In the genomic region with DNA sequence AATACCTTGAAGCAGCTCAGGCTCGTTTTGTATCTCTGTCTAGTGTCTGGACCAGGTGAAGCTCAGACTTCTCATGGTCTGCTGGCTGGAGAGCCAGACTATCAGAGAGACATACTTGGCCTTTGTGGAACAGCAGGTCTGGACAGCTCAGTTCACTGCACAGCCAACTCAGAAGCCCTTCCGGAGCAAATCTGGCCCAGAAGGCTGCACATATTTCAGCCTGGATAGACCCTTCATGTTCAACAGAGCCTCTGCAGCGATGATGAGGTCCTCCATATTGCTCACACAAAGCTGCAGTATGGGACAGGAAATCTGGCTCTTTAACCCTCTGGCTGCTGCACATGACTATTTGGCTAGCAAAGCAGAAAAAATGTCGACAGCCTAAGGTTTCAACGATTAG, we compare ENCODE assay signal across 25 mouse cellular contexts.
DNase-seq lines count a peak whose midpoint lies in the region; ATAC-seq and TF ChIP-seq lines count a peak whose summit lies in the region.
"Had no signal": no experiment of that assay in that cellular context is flagged by ENCODE, and none has a peak within 500 bp of the region (broad histone marks: within the 10 kb centered on the region; RNA-seq: fewer than 3 reads in every experiment).

No protein-coding gene starts in this region.

- no peaks in the 10 kb centered on the region for H3K4me1 ChIP-seq in hindbrain, postnatal 0 days (ENCODE audit: insufficient read depth, low read length)
- H3K4me1 ChIP-seq in hindbrain, embryonic 10.5 days (replicated peaks) = no peaks in the 10 kb centered on the region
- H3K4me1 ChIP-seq in midbrain, postnatal 0 days (ENCODE audit: insufficient read depth, low read length) = no peaks in the 10 kb centered on the region
- no peaks in the 10 kb centered on the region for H3K4me1 ChIP-seq in midbrain, embryonic 11.5 days (ENCODE audit: control insufficient read depth, insufficient read depth, low read length)
- H3K4me1 ChIP-seq: embryonic facial prominence, embryonic 15.5 days; forebrain, embryonic 10.5 days; heart, embryonic 10.5 days; hindbrain, embryonic 13.5 days; intestine, embryonic 15.5 days had no signal

- no peak overlapping the region for H3K9ac ChIP-seq in hindbrain, postnatal 0 days (replicated peaks; ENCODE audit: low read length)
- no peak overlapping the region for H3K9ac ChIP-seq in midbrain, postnatal 0 days (replicated peaks; ENCODE audit: low read length, poor library complexity, severe bottlenecking)
- H3K9ac ChIP-seq in midbrain, embryonic 11.5 days (ENCODE audit: low read length) = no peak overlapping the region
- H3K9ac ChIP-seq: embryonic facial prominence, embryonic 15.5 days; hindbrain, embryonic 13.5 days; intestine, embryonic 15.5 days had no signal

- no peak overlapping the region for H3K4me3 ChIP-seq in hindbrain, postnatal 0 days (ENCODE audit: low read length)
- no peak overlapping the region for H3K4me3 ChIP-seq in hindbrain, embryonic 10.5 days
- H3K4me3 ChIP-seq in midbrain, postnatal 0 days (ENCODE audit: low read depth, low read length) = no peak overlapping the region
- H3K4me3 ChIP-seq in midbrain, embryonic 11.5 days (ENCODE audit: low read depth, low read length) = no peak overlapping the region
- H3K4me3 ChIP-seq: embryonic facial prominence, embryonic 15.5 days; erythroblast, embryonic 14.5 days; forebrain, embryonic 10.5 days; heart, embryonic 10.5 days; hindbrain, embryonic 13.5 days; intestine, embryonic 15.5 days had no signal

- no peaks in the 10 kb centered on the region for H3K36me3 ChIP-seq in hindbrain, postnatal 0 days (ENCODE audit: insufficient read depth, low read length)
- H3K36me3 ChIP-seq in hindbrain, embryonic 10.5 days = no peaks in the 10 kb centered on the region
- H3K36me3 ChIP-seq in midbrain, postnatal 0 days (ENCODE audit: insufficient read depth, low read length) = no peaks in the 10 kb centered on the region
- H3K36me3 ChIP-seq in midbrain, embryonic 11.5 days (ENCODE audit: control insufficient read depth, insufficient read depth, low read length) = no peaks in the 10 kb centered on the region
- H3K36me3 ChIP-seq: embryonic facial prominence, embryonic 15.5 days; forebrain, embryonic 10.5 days; G1E; heart, embryonic 10.5 days; hindbrain, embryonic 13.5 days; intestine, embryonic 15.5 days had no signal

- H3K27me3 ChIP-seq in hindbrain, postnatal 0 days (ENCODE audit: insufficient read depth, low read length) = no peaks in the 10 kb centered on the region
- no peaks in the 10 kb centered on the region for H3K27me3 ChIP-seq in hindbrain, embryonic 10.5 days (ENCODE audit: insufficient read depth, poor library complexity, severe bottlenecking)
- no peaks in the 10 kb centered on the region for H3K27me3 ChIP-seq in midbrain, postnatal 0 days (ENCODE audit: insufficient read depth, low read length)
- no peaks in the 10 kb centered on the region for H3K27me3 ChIP-seq in midbrain, embryonic 11.5 days (ENCODE audit: control insufficient read depth, insufficient read depth, low read length)
- H3K27me3 ChIP-seq: embryonic facial prominence, embryonic 15.5 days; hindbrain, embryonic 13.5 days; intestine, embryonic 15.5 days had no signal

- peak; percentile 4 for DNase-seq in cerebellum, adult 11-12 months
- peak; percentile 8 to 11 for DNase-seq in cerebellum, postnatal 25 days
- no peak for DNase-seq in cerebellum, adult 8-10 months
- peak; percentile 8 for DNase-seq in hindbrain, postnatal 0 days (ENCODE audit: low spot score)
- DNase-seq in hindbrain, embryonic 10.5 days (ENCODE audit: low spot score) = no peak
- peak; percentile 2 for DNase-seq in midbrain, postnatal 0 days (ENCODE audit: low spot score)
- DNase-seq in midbrain, embryonic 11.5 days (ENCODE audit: low spot score, missing footprints) = no peak
- DNase-seq: adrenal gland, adult 8-10 months; adrenal gland, postnatal 36 days; B cell, adult 2 months; embryo, embryonic 11 days; gastrocnemius, postnatal 10 days; heart, adult 18-20 months; heart, postnatal 10 days; heart, postnatal 4 days; kidney, adult 18-20 months had no signal

- no peak for TF ChIP-seq CTCF in hindbrain, postnatal 0 days (IDR thresholded peaks at IDR 0.05; ENCODE audit: low read depth)
- no peak for TF ChIP-seq CTCF in midbrain, postnatal 0 days (IDR thresholded peaks at IDR 0.05)

- ATAC-seq in cerebellum, adult (ENCODE audit: insufficient number of reproducible peaks, low FRiP score, low TSS enrichment) = no peak
- no peak for ATAC-seq in hindbrain, postnatal 0 days
- ATAC-seq in midbrain, postnatal 0 days (ENCODE audit: low FRiP score) = no peak
- ATAC-seq in midbrain, embryonic 11.5 days (ENCODE audit: low FRiP score) = no peak
- ATAC-seq: CD4-positive, CD25-positive, alpha-beta regulatory T cell, adult 4 months; intestine, embryonic 15.5 days had no signal

- no peaks in the 10 kb centered on the region for H3K9me3 ChIP-seq in hindbrain, postnatal 0 days (ENCODE audit: low read length)
- no peaks in the 10 kb centered on the region for H3K9me3 ChIP-seq in hindbrain, embryonic 10.5 days
- H3K9me3 ChIP-seq in midbrain, postnatal 0 days (ENCODE audit: low read length) = no peaks in the 10 kb centered on the region
- no peaks in the 10 kb centered on the region for H3K9me3 ChIP-seq in midbrain, embryonic 11.5 days (ENCODE audit: control insufficient read depth, low read length)
- H3K9me3 ChIP-seq: embryonic facial prominence, embryonic 15.5 days; forebrain, embryonic 10.5 days; heart, embryonic 10.5 days; hindbrain, embryonic 13.5 days; intestine, embryonic 15.5 days had no signal

- no peak overlapping the region for H3K4me2 ChIP-seq in hindbrain, postnatal 0 days (ENCODE audit: low read depth, low read length)
- H3K4me2 ChIP-seq in midbrain, postnatal 0 days (ENCODE audit: low read depth, low read length, poor library complexity, severe bottlenecking) = no peak overlapping the region
- no peak overlapping the region for H3K4me2 ChIP-seq in midbrain, embryonic 11.5 days
- H3K4me2 ChIP-seq: embryonic facial prominence, embryonic 15.5 days; hindbrain, embryonic 13.5 days; intestine, embryonic 15.5 days had no signal

- 74% methylated on average over 5 of the region's 5 CpGs for WGBS in hindbrain, postnatal 0 days
- 84% methylated on average over 5 of the region's 5 CpGs for WGBS in hindbrain, embryonic 10.5 days
- 80% methylated on average over 5 of the region's 5 CpGs for WGBS in midbrain, postnatal 0 days
- WGBS in midbrain, embryonic 11.5 days = 80% methylated on average over 5 of the region's 5 CpGs

- H3K27ac ChIP-seq in hindbrain, postnatal 0 days = no peak overlapping the region
- H3K27ac ChIP-seq in hindbrain, embryonic 10.5 days = no peak overlapping the region
- H3K27ac ChIP-seq in midbrain, postnatal 0 days (ENCODE audit: low read depth, low read length) = no peak overlapping the region
- H3K27ac ChIP-seq in midbrain, embryonic 11.5 days (ENCODE audit: low read depth, low read length) = no peak overlapping the region
- H3K27ac ChIP-seq: embryonic facial prominence, embryonic 15.5 days; forebrain, embryonic 10.5 days; heart, embryonic 10.5 days; hindbrain, embryonic 13.5 days; intestine, embryonic 15.5 days had no signal

Comparison
In these comparisons a context has a peak if more than half of its experiments do, and no peak if none do; other contexts are left out.
1. DNase-seq: peak in cerebellum, adult 11-12 months (single experiment), cerebellum, postnatal 25 days (2 of 2), hindbrain, postnatal 0 days (single experiment) and midbrain, postnatal 0 days (single experiment); none in cerebellum, adult 8-10 months (single experiment), hindbrain, embryonic 10.5 days (single experiment) and midbrain, embryonic 11.5 days (single experiment).